Mouse (Mus musculus) MN1 (cell line): ENCODE measurements around the gene Gpr156.

Experiments used
- DNase-seq: peaks from one replicate; pipeline ENCODE4 v3.0.0-alpha.2; 2016; ENCODE audit warnings: low spot score

Gpr156 gene

GRCm38 (mm10) chr16:37919000-37919399, 2.7 kb downstream of the Gpr156 start:
- DNase-seq: no peak

GRCm38 (mm10) chr16:37920842-37921409, 4.6 kb downstream of the Gpr156 start:
- DNase-seq: no peak

GRCm38 (mm10) chr16:37926087-37926486, 9.8 kb downstream of the Gpr156 start:
- DNase-seq: peak; percentile 6

- DNase-seq: no peak
These were observed 10.8 kb downstream of the Gpr156 start for GRCm38 (mm10) chr16:37927117-37927516.

GRCm38 (mm10) chr16:37929006-37929405, 12.7 kb downstream of the Gpr156 start:
- no peak for DNase-seq

- no peak for DNase-seq
These were observed 13.3 kb downstream of the Gpr156 start for GRCm38 (mm10) chr16:37929626-37930025.

- DNase-seq: no peak
These were observed 18.6 kb downstream of the Gpr156 start for GRCm38 (mm10) chr16:37934932-37935331.

- no peak for DNase-seq
These were observed 21.0 kb downstream of the Gpr156 start for GRCm38 (mm10) chr16:37937276-37937675.

- peak; percentile 35 for DNase-seq
These were observed 22.1 kb downstream of the Gpr156 start for GRCm38 (mm10) chr16:37938125-37939081.

- DNase-seq: no peak
These were observed 23.0 kb downstream of the Gpr156 start for GRCm38 (mm10) chr16:37939082-37939863.

- peak; percentile 22 for DNase-seq
These were observed 24.0 kb downstream of the Gpr156 start for GRCm38 (mm10) chr16:37940291-37940690.

GRCm38 (mm10) chr16:37943701-37944100, 27.4 kb downstream of the Gpr156 start:
- no peak for DNase-seq

- DNase-seq: peak; percentile 31
These were observed 28.9 kb downstream of the Gpr156 start for GRCm38 (mm10) chr16:37945031-37945796.

- DNase-seq: peak; percentile 44
These were observed 30.9 kb downstream of the Gpr156 start for GRCm38 (mm10) chr16:37947160-37947559.

- DNase-seq: no peak
These were observed 32.1 kb downstream of the Gpr156 start for GRCm38 (mm10) chr16:37948365-37948764.

GRCm38 (mm10) chr16:37951171-37951570, 34.9 kb downstream of the Gpr156 start:
- DNase-seq: no peak

GRCm38 (mm10) chr16:37953186-37953585, 36.9 kb downstream of the Gpr156 start:
- no peak for DNase-seq

GRCm38 (mm10) chr16:37953991-37954942, 38.0 kb downstream of the Gpr156 start:
- DNase-seq: no peak

- DNase-seq: no peak
These were observed 39.1 kb downstream of the Gpr156 start for GRCm38 (mm10) chr16:37955336-37955917.

GRCm38 (mm10) chr16:37956076-37956676, 39.9 kb downstream of the Gpr156 start:
- no peak for DNase-seq
